8 mouse cellular contexts compared by ENCODE assay signal in the genomic region with DNA sequence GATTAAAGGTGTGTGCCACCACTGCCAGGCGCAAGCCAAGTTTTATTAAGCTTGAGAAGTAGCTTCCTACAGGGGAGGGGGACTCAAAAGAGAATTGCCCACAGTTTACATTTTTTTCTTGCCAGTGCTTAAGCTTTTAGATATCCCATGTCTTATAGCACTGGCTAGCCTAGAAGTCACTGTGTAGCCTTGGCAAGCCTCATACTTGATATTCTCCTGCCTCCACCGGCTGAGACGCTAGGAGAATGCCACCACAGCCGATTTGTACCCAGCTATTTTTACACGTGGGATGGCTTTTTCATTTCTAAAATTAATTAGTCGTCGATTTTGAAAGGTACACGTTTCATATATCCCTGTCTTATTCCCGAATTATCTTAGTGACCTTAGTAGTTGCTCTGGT. TPM values are rescaled to one million over a fixed set of nuclear protein-coding genes. Genes with fewer than 3 reads are reported as not detected.
A peak's percentile ranks its signal among the peaks of the same experiment; 100 is the strongest.
DNase-seq lines count a peak whose midpoint lies in the region; ATAC-seq and TF ChIP-seq lines count a peak whose summit lies in the region.

No protein-coding gene starts in this region.

- TF ChIP-seq EP300 in liver, postnatal 0 days (IDR thresholded peaks at IDR 0.05; ENCODE audit: low read depth), result no peak

- H3K4me3 ChIP-seq in heart, embryonic 12.5 days, result peak overlapping the region; percentile 96
- H3K4me3 ChIP-seq in G1E (ENCODE audit: low read depth, low read length), result peak overlapping the region; percentile 99; the same call in 1 of the 2 replicates
- peak overlapping the region; percentile 80 for H3K4me3 ChIP-seq in forebrain, postnatal 0 days (ENCODE audit: low read depth, low read length)
- H3K4me3 ChIP-seq in liver, postnatal 0 days (ENCODE audit: low read depth, low read length), result peak overlapping the region; percentile 96

- 23% methylated on average over 9 of the region's 9 CpGs for WGBS in heart, embryonic 12.5 days
- 30% methylated on average over 9 of the region's 9 CpGs for WGBS in forebrain, postnatal 0 days
- 23% methylated on average over 9 of the region's 9 CpGs for WGBS in liver, postnatal 0 days (ENCODE audit: insufficient replicate concordance)

- H3K4me1 ChIP-seq in heart, embryonic 12.5 days (replicated peaks), result peaks cover 23% of the 10 kb centered on the region
- H3K4me1 ChIP-seq in G1E (ENCODE audit: insufficient read depth, low read depth, low read length), result peaks cover 59% of the 10 kb centered on the region
- H3K4me1 ChIP-seq in forebrain, postnatal 0 days (ENCODE audit: insufficient read depth), result peaks cover 16% of the 10 kb centered on the region
- H3K4me1 ChIP-seq in liver, postnatal 0 days (ENCODE audit: insufficient read depth), result peaks cover 32% of the 10 kb centered on the region

- peaks cover 61% of the 10 kb centered on the region for H3K36me3 ChIP-seq in heart, embryonic 12.5 days
- peaks cover 77% of the 10 kb centered on the region for H3K36me3 ChIP-seq in G1E (replicated peaks)
- peaks cover 51% of the 10 kb centered on the region for H3K36me3 ChIP-seq in forebrain, postnatal 0 days (ENCODE audit: insufficient read depth)
- H3K36me3 ChIP-seq in liver, postnatal 0 days (replicated peaks; ENCODE audit: insufficient read depth, low read length), result peaks cover 65% of the 10 kb centered on the region

- H3K27me3 ChIP-seq in heart, embryonic 12.5 days (replicated peaks), result no peaks in the 10 kb centered on the region
- no peaks in the 10 kb centered on the region for H3K27me3 ChIP-seq in G1E (ENCODE audit: insufficient read depth, low read length)
- H3K27me3 ChIP-seq in forebrain, postnatal 0 days (ENCODE audit: insufficient read depth, low read length), result no peaks in the 10 kb centered on the region
- H3K27me3 ChIP-seq in liver, postnatal 0 days (ENCODE audit: insufficient read depth, low read length), result no peaks in the 10 kb centered on the region

- no peaks in the 10 kb centered on the region for H3K9me3 ChIP-seq in heart, embryonic 12.5 days (replicated peaks)
- no peaks in the 10 kb centered on the region for H3K9me3 ChIP-seq in G1E (replicated peaks)
- H3K9me3 ChIP-seq in forebrain, postnatal 0 days (ENCODE audit: low read length), result no peaks in the 10 kb centered on the region
- no peaks in the 10 kb centered on the region for H3K9me3 ChIP-seq in liver, postnatal 0 days (ENCODE audit: low read length)

- ATAC-seq in heart, embryonic 12.5 days (ENCODE audit: insufficient number of reproducible peaks, low FRiP score), result no peak
- no peak for ATAC-seq in G1E (ENCODE audit: extremely low read depth, insufficient number of reproducible peaks, low FRiP score, poor library complexity, severe bottlenecking)
- ATAC-seq in forebrain, postnatal 0 days, result peak; percentile 15; the same call in 1 of the 2 replicates
- no peak for ATAC-seq in liver, postnatal 0 days

- intact Hi-C loops in heart, postnatal 25 days (cut with DNase I), result no loop called here
- intact Hi-C loops in left cerebral cortex, postnatal 36 days (cut with DNase I), result no loop called here

- no peak for TF ChIP-seq CTCF in G1E (IDR thresholded peaks at IDR 0.05; ENCODE audit: low read depth, low read length)
- TF ChIP-seq CTCF in forebrain, postnatal 0 days (IDR thresholded peaks at IDR 0.05; ENCODE audit: low read depth), result no peak
- no peak for TF ChIP-seq CTCF in liver, postnatal 0 days (IDR thresholded peaks at IDR 0.05; ENCODE audit: low read depth)

- peak overlapping the region; percentile 45; the same call in 1 of the 2 replicates for H3K9ac ChIP-seq in heart, embryonic 12.5 days
- peak overlapping the region; percentile 75 for H3K9ac ChIP-seq in forebrain, postnatal 0 days
- H3K9ac ChIP-seq in liver, postnatal 0 days (replicated peaks), result peak overlapping the region; percentile 46

- 0 out of 2 replicates have a peak overlapping the region, but pooled peaks have one; percentile 28 for H3K27ac ChIP-seq in heart, embryonic 12.5 days (ENCODE audit: poor library complexity, severe bottlenecking)
- H3K27ac ChIP-seq in forebrain, postnatal 0 days (ENCODE audit: low read depth, low read length), result peak overlapping the region; percentile 4; the same call in 1 of the 2 replicates
- peak overlapping the region; percentile 87 for H3K27ac ChIP-seq in liver, postnatal 0 days (ENCODE audit: low read depth)

- H3K4me2 ChIP-seq in heart, embryonic 12.5 days, result peak overlapping the region; percentile 95
- peak overlapping the region; percentile 91 for H3K4me2 ChIP-seq in forebrain, postnatal 0 days (ENCODE audit: low read depth)
- H3K4me2 ChIP-seq in liver, postnatal 0 days (ENCODE audit: low read depth, low read length), result peak overlapping the region; percentile 69

- DNase-seq in heart, postnatal 25 days (ENCODE audit: low spot score), result no peak
- DNase-seq in G1E (ENCODE audit: low spot score), result no peak
- no peak for DNase-seq in forebrain, postnatal 0 days
- DNase-seq in liver, postnatal 0 days, result no peak
- DNase-seq in ovary, postnatal 14 days (ENCODE audit: low spot score), result no peak
- no peak for DNase-seq in left cerebral cortex, postnatal 36 days (ENCODE audit: low spot score in 2 of 2)
- no peak for DNase-seq in adrenal gland, postnatal 14 days

RNA-seq across cellular contexts. Expression of gene Syf2, which starts 0.5 kb away (rescaled TPM):
- polyA plus RNA-seq in heart, embryonic 12.5 days (2016; fragmentation: Nextera tagmentation; extraction: Ambion mirVana), result 55.7 and 61.9 TPM in 2 replicates
- total RNA-seq in heart, postnatal 25 days (2021), result 10 to 100 TPM; 48.6 to 52.4 TPM
- 48.8 and 49.0 TPM in 2 replicates for total RNA-seq in G1E (2014; fragmentation: Nextera tagmentation)
- total RNA-seq in G1E (2017), result 175 and 187 TPM in 2 replicates
- 36.7 and 52.3 TPM in 2 replicates for polyA plus RNA-seq in G1E (2012)
- 53.3 and 64.9 TPM in 2 replicates for total RNA-seq in forebrain, postnatal 0 days (2014; rRNA removed)
- 75.0 and 84.9 TPM in 2 replicates for polyA plus RNA-seq in forebrain, postnatal 0 days (2015; fragmentation: Nextera tagmentation; extraction: Ambion mirVana)
- 46.9 and 52.9 TPM in 2 replicates for polyA plus RNA-seq in liver, postnatal 0 days (2015; fragmentation: Nextera tagmentation; extraction: Ambion mirVana)
- total RNA-seq in left cerebral cortex, postnatal 36 days (2021), result 10 to 100 TPM; 49.9 to 59.3 TPM
- 81.4 and 90.5 TPM in 2 replicates for total RNA-seq in adrenal gland, postnatal 14 days (2021)

RNA-seq across cellular contexts. Expression of gene Rsrp1, which starts 6.8 kb away (rescaled TPM):
- 386 and 405 TPM in 2 replicates for polyA plus RNA-seq in heart, embryonic 12.5 days (2016; fragmentation: Nextera tagmentation; extraction: Ambion mirVana)
- 100 to 1,000 TPM; 153 to 208 TPM for total RNA-seq in heart, postnatal 25 days (2021)
- total RNA-seq in G1E (2014; fragmentation: Nextera tagmentation) (260 and 286 TPM in 2 replicates), G1E (2017) (446 and 492 TPM in 2 replicates)
- 468 and 529 TPM in 2 replicates for polyA plus RNA-seq in G1E (2012)
- 93.3 and 95.4 TPM in 2 replicates for total RNA-seq in forebrain, postnatal 0 days (2014; rRNA removed)
- 180 and 225 TPM in 2 replicates for polyA plus RNA-seq in forebrain, postnatal 0 days (2015; fragmentation: Nextera tagmentation; extraction: Ambion mirVana)
- polyA plus RNA-seq in liver, postnatal 0 days (2015; fragmentation: Nextera tagmentation; extraction: Ambion mirVana), result 185 and 225 TPM in 2 replicates
- 100 to 1,000 TPM; 258 to 266 TPM for total RNA-seq in left cerebral cortex, postnatal 36 days (2021)
- 394 and 402 TPM in 2 replicates for total RNA-seq in adrenal gland, postnatal 14 days (2021)

RNA-seq across cellular contexts. Expression of gene Tmem50a, which starts 15.4 kb away (rescaled TPM):
- 140 and 145 TPM in 2 replicates for polyA plus RNA-seq in heart, embryonic 12.5 days (2016; fragmentation: Nextera tagmentation; extraction: Ambion mirVana)
- 10 to 100 TPM; 57.7 to 67.6 TPM for total RNA-seq in heart, postnatal 25 days (2021)
- total RNA-seq in G1E (2014; fragmentation: Nextera tagmentation) (174 and 225 TPM in 2 replicates), G1E (2017) (218 and 250 TPM in 2 replicates)
- polyA plus RNA-seq in G1E (2012), result 8.0 and 10.3 TPM in 2 replicates
- total RNA-seq in forebrain, postnatal 0 days (2014; rRNA removed), result 165 and 174 TPM in 2 replicates
- 200 and 248 TPM in 2 replicates for polyA plus RNA-seq in forebrain, postnatal 0 days (2015; fragmentation: Nextera tagmentation; extraction: Ambion mirVana)
- 87.6 and 88.5 TPM in 2 replicates for polyA plus RNA-seq in liver, postnatal 0 days (2015; fragmentation: Nextera tagmentation; extraction: Ambion mirVana)
- 100 to 1,000 TPM; 116 to 138 TPM for total RNA-seq in left cerebral cortex, postnatal 36 days (2021)
- 215 and 225 TPM in 2 replicates for total RNA-seq in adrenal gland, postnatal 14 days (2021)

Comparison
In these comparisons a context has a peak if more than half of its experiments do, and no peak if none do; other contexts are left out.
1. H3K27ac ChIP-seq: peak in every context shown above with its lines; median percentile 87 in liver, postnatal 0 days; 28 in heart, embryonic 12.5 days; 4 in forebrain, postnatal 0 days.